Mouse (Mus musculus): Measurements from ENCODE around the gene Crygc. TPM values are rescaled to one million over a fixed set of nuclear protein-coding genes. Genes with fewer than 3 reads are reported as not detected.
A peak's percentile ranks its signal among the peaks of the same experiment; 100 is the strongest.

Crygc gene
- total and polyA plus RNA-seq, 3 experiments, result not detected

- Histone ChIP-seq H3K4me2 (ENCODE audit: insufficient read depth, low read depth, poor library complexity, severe bottlenecking) (no peak overlapping the region), H3K36me3 (replicated peaks in 1 of 2; ENCODE audit: control insufficient read depth in 1 of 2, insufficient read depth in 1 of 2, low read length in 1 of 2) (no peaks in the 10 kb centered on the region), H3K4me3 (replicated peaks in 1 of 3; ENCODE audit: low read depth in 2 of 3, low read length in 2 of 3, poor library complexity in 1 of 3) (no peak overlapping the region), H3K4me1 (ENCODE audit: control insufficient read depth in 1 of 2, insufficient read depth in 2 of 2) (peaks cover 3 to 28% of the 10 kb centered on the region in 2 experiments; a peak in 3 of 4 replicates), H3K27ac (ENCODE audit: insufficient read depth, low read depth) (no peak overlapping the region), H3K9ac (ENCODE audit: insufficient read depth, low read depth) (no peak overlapping the region), H3K27me3 (replicated peaks) (no peaks in the 10 kb centered on the region), H3K9me3 (replicated peaks; ENCODE audit: low read length) (no peaks in the 10 kb centered on the region), H3K79me2 (replicated peaks; ENCODE audit: control insufficient read depth, extremely low read depth, insufficient read depth, poor library complexity, severe bottlenecking) (no peaks in the 10 kb centered on the region)
- dilution Hi-C loops (cut with MboI; ENCODE audit: extremely low pct_ligation_motif_present, extremely low pct_unique_long_range_greater_than_20kb, low sequenced_read_pairs), result no loop called here
- in situ Hi-C loops (cut with MboI; ENCODE audit: low pct_ligation_motif_present, low pct_unique_long_range_greater_than_20kb, low sequenced_read_pairs), result no loop called here
- no peak for DNase-seq (ENCODE audit: extremely low read depth)
- TF ChIP-seq MAFK (IDR thresholded peaks at IDR 0.05; ENCODE audit: insufficient replicate concordance, low read length) (no peak), HCFC1 (IDR thresholded peaks at IDR 0.05; ENCODE audit: low read depth, low read length) (no peak), TBP (conservative IDR thresholded peaks at IDR 0.05; ENCODE audit: low read depth, low read length) (no peak), KAT2A (IDR thresholded peaks at IDR 0.05; ENCODE audit: insufficient replicate concordance, low read length) (no peak), CHD2 (IDR thresholded peaks at IDR 0.05; ENCODE audit: low read length) (no peak), USF1 (IDR thresholded peaks at IDR 0.05; ENCODE audit: low read depth, low read length) (no peak), RCOR1 (conservative IDR thresholded peaks at IDR 0.05; ENCODE audit: low read depth, low read length) (no peak), ZNF384 (IDR thresholded peaks at IDR 0.05; ENCODE audit: low read depth, low read length) (no peak), IRF4 (IDR thresholded peaks at IDR 0.05; ENCODE audit: low read depth, low read length) (no peak), POLR2AphosphoS2 (IDR thresholded peaks at IDR 0.05; ENCODE audit: low read depth, low read length) (no peak), SMC3 (IDR thresholded peaks at IDR 0.05; ENCODE audit: low read depth, low read length) (no peak), BHLHE40 (IDR thresholded peaks at IDR 0.05; ENCODE audit: low read depth, low read length) (no peak), NRF1 (IDR thresholded peaks at IDR 0.05; ENCODE audit: low read depth, low read length) (no peak), UBTF (IDR thresholded peaks at IDR 0.05; ENCODE audit: low read depth, low read length) (no peak), MXI1 (IDR thresholded peaks at IDR 0.05; ENCODE audit: low read depth, low read length) (no peak), ELF1 (IDR thresholded peaks at IDR 0.05; ENCODE audit: low read depth, low read length) (no peak), NELFE (IDR thresholded peaks at IDR 0.05; ENCODE audit: low read depth, low read length) (no peak), ZMIZ1 (IDR thresholded peaks at IDR 0.05; ENCODE audit: low read depth, low read length) (no peak)
Observed at GRCm38 (mm10) chr1:65043433-65043832, 30.1 kb downstream of the Crygc start.

- Histone ChIP-seq H3K4me2 (ENCODE audit: insufficient read depth, low read depth, poor library complexity, severe bottlenecking) (no peak overlapping the region), H3K27me3 (replicated peaks) (no peaks in the 10 kb centered on the region), H3K4me3 (replicated peaks in 1 of 3; ENCODE audit: low read depth in 2 of 3, low read length in 2 of 3, poor library complexity in 1 of 3) (no peak overlapping the region), H3K9ac (ENCODE audit: insufficient read depth, low read depth) (no peak overlapping the region), H3K4me1 (ENCODE audit: control insufficient read depth in 1 of 2, insufficient read depth in 2 of 2) (peaks cover 3 to 28% of the 10 kb centered on the region in 2 experiments; a peak in 3 of 4 replicates), H3K79me2 (replicated peaks; ENCODE audit: control insufficient read depth, extremely low read depth, insufficient read depth, poor library complexity, severe bottlenecking) (no peaks in the 10 kb centered on the region), H3K9me3 (replicated peaks; ENCODE audit: low read length) (no peaks in the 10 kb centered on the region), H3K27ac (ENCODE audit: insufficient read depth, low read depth) (no peak overlapping the region), H3K36me3 (replicated peaks in 1 of 2; ENCODE audit: control insufficient read depth in 1 of 2, insufficient read depth in 1 of 2, low read length in 1 of 2) (no peaks in the 10 kb centered on the region)
- TF ChIP-seq CHD1 (IDR thresholded peaks at IDR 0.05; ENCODE audit: low read depth, low read length), result peak; percentile 97
- TF ChIP-seq ZC3H11A (IDR thresholded peaks at IDR 0.05; ENCODE audit: low read depth, low read length), result no peak
- dilution Hi-C loops (cut with MboI; ENCODE audit: extremely low pct_ligation_motif_present, extremely low pct_unique_long_range_greater_than_20kb, low sequenced_read_pairs), result no loop called here
- in situ Hi-C loops (cut with MboI; ENCODE audit: low pct_ligation_motif_present, low pct_unique_long_range_greater_than_20kb, low sequenced_read_pairs), result no loop called here
- DNase-seq (ENCODE audit: extremely low read depth), result no peak
Observed at GRCm38 (mm10) chr1:65041837-65042236, 31.7 kb downstream of the Crygc start.
